Mouse (Mus musculus): ENCODE results near the gene Prrt3.

The Prrt3 gene

GRCm38 (mm10) chr6:113487125-113487576 is 14.6 kb downstream of the Prrt3 start:
- DNase-seq: no peak

- DNase-seq: no peak
Observed at GRCm38 (mm10) chr6:113483729-113484128, 18.0 kb downstream of the Prrt3 start.

- DNase-seq: peak; percentile 97
Observed at GRCm38 (mm10) chr6:113483100-113483615, 18.6 kb downstream of the Prrt3 start, which contains the start of gene Creld1. Gene Creld1 (plus strand): TSS chr6:113483297.

GRCm38 (mm10) chr6:113482477-113483099 is 19.1 kb downstream of the Prrt3 start:
- DNase-seq: peak; percentile 59

- DNase-seq: no peak
Observed at GRCm38 (mm10) chr6:113480555-113481373, 21.0 kb downstream of the Prrt3 start.

- no peak for DNase-seq
Observed at GRCm38 (mm10) chr6:113478906-113479305, 22.8 kb downstream of the Prrt3 start.

GRCm38 (mm10) chr6:113477353-113477752 is 24.4 kb downstream of the Prrt3 start:
- DNase-seq: no peak

GRCm38 (mm10) chr6:113473715-113474114 is 28.0 kb downstream of the Prrt3 start:
- no peak for DNase-seq

GRCm38 (mm10) chr6:113473246-113473645 is 28.5 kb downstream of the Prrt3 start:
- no peak for DNase-seq

GRCm38 (mm10) chr6:113472061-113472460 is 29.7 kb downstream of the Prrt3 start:
- no peak for DNase-seq

GRCm38 (mm10) chr6:113471297-113471936 is 30.3 kb downstream of the Prrt3 start, which contains the start of gene Il17rc:
Gene Il17rc (plus strand): TSS chr6:113471427.
- no peak for DNase-seq

GRCm38 (mm10) chr6:113469432-113469831 is 32.3 kb downstream of the Prrt3 start:
- DNase-seq: peak; percentile 75

GRCm38 (mm10) chr6:113469021-113469420 is 32.7 kb downstream of the Prrt3 start:
- DNase-seq: peak; percentile 52

GRCm38 (mm10) chr6:113468512-113468911 is 33.2 kb downstream of the Prrt3 start:
- DNase-seq: no peak

- no peak for DNase-seq
Observed at GRCm38 (mm10) chr6:113465602-113466001, 36.1 kb downstream of the Prrt3 start.

GRCm38 (mm10) chr6:113464040-113464439 is 37.7 kb downstream of the Prrt3 start:
- no peak for DNase-seq

GRCm38 (mm10) chr6:113458635-113459034 is 43.1 kb downstream of the Prrt3 start:
- no peak for DNase-seq

GRCm38 (mm10) chr6:113457952-113458534 is 43.7 kb downstream of the Prrt3 start, which contains the start of gene Il17re:
Gene Il17re (plus strand): TSS chr6:113458484.
- DNase-seq: no peak

- DNase-seq: no peak
Observed at GRCm38 (mm10) chr6:113455007-113455406, 46.7 kb downstream of the Prrt3 start.

GRCm38 (mm10) chr6:113451839-113452238 is 49.9 kb downstream of the Prrt3 start:
- no peak for DNase-seq

GRCm38 (mm10) chr6:113447639-113448038 is 54.1 kb downstream of the Prrt3 start:
- DNase-seq: no peak

- DNase-seq: no peak
Observed at GRCm38 (mm10) chr6:113444207-113444965, 57.3 kb downstream of the Prrt3 start.
